Mouse (Mus musculus): ENCODE data around the gene Pex19.

The Pex19 gene

DNA sequence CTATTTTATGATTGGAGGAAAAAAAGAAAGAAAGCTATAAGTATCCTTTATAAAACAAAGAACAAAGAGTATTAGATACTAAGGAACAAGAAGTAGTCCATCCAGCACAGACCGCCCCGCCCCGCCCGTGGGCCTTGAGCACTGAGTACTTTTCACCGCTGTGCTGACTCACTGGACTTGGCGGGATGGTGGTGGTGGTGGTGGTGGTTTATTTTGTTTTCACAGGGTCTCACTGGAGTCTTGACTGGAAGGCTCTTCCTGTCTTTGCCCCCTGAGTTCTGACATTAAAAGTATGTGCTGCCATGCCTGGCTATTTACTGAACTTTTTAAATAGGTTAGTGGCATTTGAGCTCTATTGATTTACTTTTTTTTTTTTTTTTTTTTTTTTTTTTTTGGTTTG lies 56.5 kb downstream of the Pex19 start:
- no peak for DNase-seq (ENCODE audit: extremely low spot score)

DNA sequence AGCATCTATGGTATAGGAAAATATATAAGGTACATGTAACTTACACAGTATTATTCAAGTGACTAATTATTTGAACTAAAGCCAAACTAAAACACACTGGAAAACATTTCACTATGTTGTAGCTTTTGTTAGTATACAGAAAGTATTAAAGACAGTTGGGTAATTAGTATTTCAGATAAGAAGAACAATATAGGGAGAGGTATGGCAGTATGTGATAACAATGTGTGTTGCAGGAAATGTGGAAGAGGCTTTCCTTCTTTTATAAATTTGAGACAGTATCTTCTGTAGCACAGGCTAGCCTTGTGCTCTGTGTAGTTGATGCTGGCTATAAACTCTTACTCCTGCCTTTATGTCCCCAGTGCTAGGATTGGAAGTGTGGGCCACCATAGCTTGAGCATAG lies 57.4 kb downstream of the Pex19 start:
- DNase-seq (ENCODE audit: extremely low spot score), result no peak

Measured in embryo, embryonic 9.5 days (tissue).